Mouse (Mus musculus): Measurements from ENCODE around the gene 1190005I06Rik. TPM values are rescaled to one million over a fixed set of nuclear protein-coding genes. Genes with fewer than 3 reads are reported as not detected.

1190005I06Rik gene
- polyA plus RNA-seq, 1 experiment: 4.9 TPM

- Histone ChIP-seq H3ac (ENCODE audit: control insufficient read depth, insufficient read length) (no peak overlapping the region), H3K4me2 (ENCODE audit: low read depth) (no peak overlapping the region), H3K36me3 (ENCODE audit: control insufficient read depth, insufficient read depth) (no peaks in the 10 kb centered on the region), H3K4me3 (no peak overlapping the region), H3K27me3 (ENCODE audit: control insufficient read depth, insufficient read depth, insufficient read length) (no peaks in the 10 kb centered on the region), H3K79me2 (ENCODE audit: control insufficient read depth, insufficient read depth) (no peaks in the 10 kb centered on the region)
- TF ChIP-seq SRF (IDR thresholded peaks at IDR 0.05; ENCODE audit: control insufficient read depth, insufficient read length, low read depth): no peak
- TF ChIP-seq MAX (IDR thresholded peaks at IDR 0.05; ENCODE audit: low read depth): no peak
- TF ChIP-seq POLR2AphosphoS2 (IDR thresholded peaks at IDR 0.05; ENCODE audit: insufficient read length, low read depth): no peak
- TF ChIP-seq USF1 (IDR thresholded peaks at IDR 0.05; ENCODE audit: low read depth): no peak
- TF ChIP-seq MYOG (IDR thresholded peaks at IDR 0.05; ENCODE audit: control insufficient read depth in 1 of 3, insufficient read depth in 1 of 3, insufficient read length in 2 of 3, low read depth in 2 of 3): no peak
- TF ChIP-seq POLR2A (IDR thresholded peaks at IDR 0.05; ENCODE audit: insufficient read length, low read depth): no peak
- TF ChIP-seq E2F4 (IDR thresholded peaks at IDR 0.05; ENCODE audit: insufficient read depth): no peak
- no peak for TF ChIP-seq TCF12 (IDR thresholded peaks at IDR 0.05; ENCODE audit: insufficient read depth, poor library complexity, severe bottlenecking)
Observed at GRCm38 (mm10) chr8:120619235-120620180, 27.9 kb downstream of the 1190005I06Rik start.

DNA sequence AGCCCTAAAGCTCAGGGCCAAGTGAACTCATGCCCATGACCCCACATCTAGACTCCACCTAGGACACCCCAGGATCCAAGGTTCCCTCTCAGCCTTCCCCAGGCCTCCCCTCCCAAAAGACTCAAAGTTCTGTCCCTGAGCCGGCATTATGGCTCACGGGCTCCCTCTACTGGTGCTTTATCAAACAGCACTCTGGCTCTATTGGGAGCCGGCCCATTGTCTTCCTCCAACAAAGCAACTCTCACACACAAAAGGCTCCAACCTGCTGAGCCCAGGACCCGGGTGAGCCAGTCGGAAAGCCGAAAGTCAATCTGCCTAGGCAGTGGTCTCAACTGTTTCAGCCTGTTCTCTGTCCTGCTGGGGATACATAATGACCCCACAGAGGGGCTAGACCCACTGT lies 29.3 kb downstream of the 1190005I06Rik start:
- Histone ChIP-seq H3K4me2 (ENCODE audit: low read depth) (no peak overlapping the region), H3ac (ENCODE audit: control insufficient read depth, insufficient read length) (no peak overlapping the region), H3K27me3 (ENCODE audit: control insufficient read depth, insufficient read depth, insufficient read length) (no peaks in the 10 kb centered on the region), H3K36me3 (ENCODE audit: control insufficient read depth, insufficient read depth) (no peaks in the 10 kb centered on the region), H3K4me3 (no peak overlapping the region), H3K79me2 (ENCODE audit: control insufficient read depth, insufficient read depth) (no peaks in the 10 kb centered on the region)
- TF ChIP-seq MYOG (IDR thresholded peaks at IDR 0.05; ENCODE audit: control insufficient read depth in 1 of 3, insufficient read depth in 1 of 3, insufficient read length in 2 of 3, low read depth in 2 of 3) (no peak), E2F4 (IDR thresholded peaks at IDR 0.05; ENCODE audit: insufficient read depth) (no peak), POLR2A (IDR thresholded peaks at IDR 0.05; ENCODE audit: insufficient read length, low read depth) (no peak), MYOD1 (IDR thresholded peaks at IDR 0.05; ENCODE audit: control insufficient read depth in 1 of 3, insufficient read length in 2 of 3, low read depth in 2 of 3) (no peak), USF1 (IDR thresholded peaks at IDR 0.05; ENCODE audit: low read depth) (no peak), TCF12 (IDR thresholded peaks at IDR 0.05; ENCODE audit: insufficient read depth, poor library complexity, severe bottlenecking) (no peak), CEBPB (IDR thresholded peaks at IDR 0.05; ENCODE audit: insufficient read depth, poor library complexity, severe bottlenecking) (no peak), POLR2AphosphoS2 (IDR thresholded peaks at IDR 0.05; ENCODE audit: insufficient read length, low read depth) (no peak), REST (IDR thresholded peaks at IDR 0.05; ENCODE audit: insufficient read depth, insufficient read length) (no peak), TCF3 (IDR thresholded peaks at IDR 0.05; ENCODE audit: insufficient read length, low read depth) (no peak), MAX (IDR thresholded peaks at IDR 0.05; ENCODE audit: low read depth) (no peak), SRF (IDR thresholded peaks at IDR 0.05; ENCODE audit: control insufficient read depth, insufficient read length, low read depth) (no peak)

DNA sequence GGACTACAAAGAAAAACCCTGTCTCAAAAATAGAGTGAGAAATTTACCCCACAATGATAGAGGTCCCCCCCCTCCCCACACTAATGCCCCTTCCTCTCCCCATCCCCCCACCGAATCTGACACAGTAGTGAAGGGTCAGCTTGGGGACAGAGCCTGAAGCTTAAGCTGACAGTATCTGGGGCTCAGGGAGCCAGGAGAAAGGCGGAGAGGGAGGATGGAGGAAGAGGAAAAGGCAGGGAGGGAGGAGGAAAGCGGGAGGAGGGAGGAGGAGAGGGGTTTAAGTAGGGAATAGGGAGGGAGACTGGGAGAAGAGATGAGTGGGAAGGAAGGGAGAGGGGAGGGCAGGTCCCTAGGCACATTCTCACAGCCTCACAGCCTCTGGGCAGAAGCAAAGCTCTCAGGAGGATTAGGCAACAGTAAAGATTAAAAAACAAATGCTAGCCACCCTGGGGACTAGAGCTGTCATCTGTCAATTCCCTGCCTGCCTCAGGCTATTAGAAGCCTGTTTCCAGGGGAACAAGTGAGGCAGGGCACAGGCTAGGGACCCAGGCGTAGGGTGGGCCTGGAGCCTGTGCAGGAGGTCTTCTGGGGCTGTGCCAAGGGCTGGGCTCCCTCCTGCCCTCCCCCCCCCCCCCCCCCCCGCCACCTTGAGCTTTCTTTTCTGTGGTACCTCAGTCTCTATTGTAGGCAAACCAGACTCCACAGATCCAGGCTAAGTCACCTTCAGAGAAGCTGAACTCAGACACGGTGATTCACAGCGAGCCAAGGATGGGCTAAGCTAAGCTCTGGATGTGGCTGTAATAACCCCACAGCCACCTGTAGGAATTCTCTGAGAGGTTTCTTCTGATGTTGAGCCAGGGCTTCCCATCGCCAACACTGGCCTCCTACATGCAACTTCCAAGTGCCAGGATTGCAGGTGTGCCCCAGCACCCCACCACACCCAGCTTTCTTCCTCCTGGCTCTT lies 30.5 kb downstream of the 1190005I06Rik start:
- H3K27me3 ChIP-seq (ENCODE audit: control insufficient read depth, insufficient read depth, insufficient read length): no peaks in the 10 kb centered on the region
- no peak overlapping the region for H3K4me3 ChIP-seq
- H3K79me2 ChIP-seq (ENCODE audit: control insufficient read depth, insufficient read depth): no peaks in the 10 kb centered on the region

GRCm38 (mm10) chr8:120614491-120614890 lies 32.9 kb downstream of the 1190005I06Rik start:
- TF ChIP-seq MYOD1 (IDR thresholded peaks at IDR 0.05; ENCODE audit: control insufficient read depth in 1 of 3, insufficient read length in 2 of 3, low read depth in 2 of 3) (no peak), TCF3 (IDR thresholded peaks at IDR 0.05; ENCODE audit: insufficient read length, low read depth) (no peak), POLR2A (IDR thresholded peaks at IDR 0.05; ENCODE audit: insufficient read length, low read depth) (no peak), TCF12 (IDR thresholded peaks at IDR 0.05; ENCODE audit: insufficient read depth, poor library complexity, severe bottlenecking) (no peak)

More for the DNA sequence above, 30.5 kb downstream of the 1190005I06Rik start:
- H3K36me3 ChIP-seq (ENCODE audit: control insufficient read depth, insufficient read depth): no peaks in the 10 kb centered on the region
- H3K4me2 ChIP-seq (ENCODE audit: low read depth): no peak overlapping the region
- no peak for TF ChIP-seq MYOG (IDR thresholded peaks at IDR 0.05; ENCODE audit: control insufficient read depth in 1 of 3, insufficient read depth in 1 of 3, insufficient read length in 2 of 3, low read depth in 2 of 3)
- H3ac ChIP-seq (ENCODE audit: control insufficient read depth, insufficient read length): no peak overlapping the region

GRCm38 (mm10) chr8:120610824-120611223 lies 36.6 kb downstream of the 1190005I06Rik start:
- Histone ChIP-seq H3ac (ENCODE audit: control insufficient read depth, insufficient read length) (no peak overlapping the region), H3K36me3 (ENCODE audit: control insufficient read depth, insufficient read depth) (no peaks in the 10 kb centered on the region), H3K4me3 (no peak overlapping the region), H3K79me2 (ENCODE audit: control insufficient read depth, insufficient read depth) (no peaks in the 10 kb centered on the region), H3K4me2 (ENCODE audit: low read depth) (peak overlapping the region; percentile 9), H3K27me3 (ENCODE audit: control insufficient read depth, insufficient read depth, insufficient read length) (no peaks in the 10 kb centered on the region)
- TF ChIP-seq CEBPB (IDR thresholded peaks at IDR 0.05; ENCODE audit: insufficient read depth, poor library complexity, severe bottlenecking): peak; percentile 87
- TF ChIP-seq MYOD1 (IDR thresholded peaks at IDR 0.05; ENCODE audit: control insufficient read depth in 1 of 3, insufficient read length in 2 of 3, low read depth in 2 of 3): no peak

More at GRCm38 (mm10) chr8:120614491-120614890, 32.9 kb downstream of the 1190005I06Rik start:
- Histone ChIP-seq H3K4me3 (no peak overlapping the region), H3K27me3 (ENCODE audit: control insufficient read depth, insufficient read depth, insufficient read length) (no peaks in the 10 kb centered on the region), H3ac (ENCODE audit: control insufficient read depth, insufficient read length) (no peak overlapping the region), H3K36me3 (ENCODE audit: control insufficient read depth, insufficient read depth) (no peaks in the 10 kb centered on the region), H3K4me2 (ENCODE audit: low read depth) (no peak overlapping the region), H3K79me2 (ENCODE audit: control insufficient read depth, insufficient read depth) (no peaks in the 10 kb centered on the region)
